Mouse (Mus musculus): ENCODE measurements around the gene Rasef. TPM values are rescaled to one million over a fixed set of nuclear protein-coding genes. Genes with fewer than 3 reads are reported as not detected.

Rasef gene
- polyA plus RNA-seq (2017; shearing (Covaris generic)), result under 1 TPM; 0.20 to 0.74 TPM

DNA sequence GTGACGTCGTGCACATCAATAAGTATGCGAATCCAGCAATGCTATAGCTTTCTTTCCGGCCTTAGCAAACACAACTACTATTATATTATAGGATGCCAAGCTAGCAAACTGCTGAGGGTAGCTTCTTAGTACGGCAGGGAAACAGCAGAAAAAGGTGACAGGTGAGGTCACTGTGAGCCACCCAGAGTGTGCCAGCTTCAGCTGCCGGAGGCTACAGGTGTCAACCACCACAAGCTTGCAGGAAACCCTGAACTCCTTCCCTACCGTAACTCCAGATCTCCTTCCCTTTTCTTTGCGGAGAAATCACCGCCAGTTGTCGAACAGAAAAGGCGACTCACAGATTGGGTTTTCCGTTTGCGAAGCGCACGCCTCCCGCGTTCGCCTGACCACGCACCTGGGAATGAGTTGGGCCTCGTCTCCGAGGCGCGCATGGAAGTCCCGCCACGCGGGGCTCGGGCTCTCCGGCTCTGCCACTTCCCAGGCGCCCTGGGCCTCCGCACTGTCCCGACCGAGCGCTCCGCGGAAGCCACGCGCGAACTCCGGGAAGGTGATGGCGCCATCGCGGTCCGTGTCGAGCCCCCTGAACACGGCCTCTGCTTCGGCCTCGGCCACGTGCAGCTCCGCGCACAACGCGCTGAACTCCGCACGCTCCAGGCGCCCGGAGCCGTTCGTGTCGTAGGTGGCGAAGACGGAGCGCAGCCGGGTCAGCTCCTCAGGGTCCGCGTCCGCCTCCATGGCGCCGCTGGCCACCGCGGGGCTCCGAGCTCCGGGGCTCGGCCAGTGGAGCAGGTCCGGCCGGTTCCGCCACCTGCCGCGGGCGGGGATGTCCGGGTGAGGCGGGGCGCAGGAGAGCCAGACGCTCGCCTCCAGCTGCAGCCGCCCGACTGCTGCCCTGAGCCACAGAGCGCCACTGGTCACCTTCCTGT is at the start of gene Rasef:
Gene Rasef, minus strand, starts transcription at position 735 of the 926 bp plus-strand sequence.

DNA sequence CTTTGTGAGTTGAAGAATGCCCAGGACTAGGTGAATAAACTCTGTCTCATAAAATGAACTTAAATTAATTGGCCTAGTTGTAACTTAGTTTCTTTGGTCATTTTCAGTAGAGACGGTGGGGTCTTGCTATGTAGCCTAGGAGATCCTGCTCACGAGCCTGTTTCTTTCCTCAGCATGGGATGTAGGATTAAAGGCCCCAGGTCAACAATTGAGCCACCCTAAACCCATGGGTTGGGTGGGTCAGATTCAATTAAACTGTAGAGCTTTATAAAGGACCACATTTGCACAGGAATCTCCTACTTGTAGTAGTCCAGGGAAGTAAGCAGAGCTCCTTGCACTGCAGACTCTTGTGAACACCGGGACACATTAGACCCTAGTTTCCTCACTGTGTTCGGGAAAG is 107.6 kb downstream of the Rasef start, which contains the start of gene Gm428:
Gene Gm428, plus strand, starts transcription at position 301 of the 400 bp plus-strand sequence.

DNA sequence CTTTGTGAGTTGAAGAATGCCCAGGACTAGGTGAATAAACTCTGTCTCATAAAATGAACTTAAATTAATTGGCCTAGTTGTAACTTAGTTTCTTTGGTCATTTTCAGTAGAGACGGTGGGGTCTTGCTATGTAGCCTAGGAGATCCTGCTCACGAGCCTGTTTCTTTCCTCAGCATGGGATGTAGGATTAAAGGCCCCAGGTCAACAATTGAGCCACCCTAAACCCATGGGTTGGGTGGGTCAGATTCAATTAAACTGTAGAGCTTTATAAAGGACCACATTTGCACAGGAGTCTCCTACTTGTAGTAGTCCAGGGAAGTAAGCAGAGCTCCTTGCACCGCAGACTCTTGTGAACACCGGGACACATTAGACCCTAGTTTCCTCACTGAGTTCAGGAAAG is 122.7 kb downstream of the Rasef start, which contains the start of gene Gm11239:
Gene Gm11239, plus strand, starts transcription at position 301 of the 400 bp plus-strand sequence.

Other genes starting within 250 kb of the Rasef start
- gene Gm11238, start 183.1 kb downstream of the Rasef start, polyA plus RNA-seq (2017; shearing (Covaris generic)), result not detected
- not detected for gene Gm11237, start 168.0 kb downstream of the Rasef start, polyA plus RNA-seq (2017; shearing (Covaris generic))
- not detected for gene Gm11236, start 152.9 kb downstream of the Rasef start, polyA plus RNA-seq (2017; shearing (Covaris generic))
- not detected for gene Gm11239, start 122.6 kb downstream of the Rasef start, polyA plus RNA-seq (2017; shearing (Covaris generic))
- not detected for gene Gm428, start 107.5 kb downstream of the Rasef start, polyA plus RNA-seq (2017; shearing (Covaris generic))
- gene Gm11758, start 85.3 kb upstream of the Rasef start, polyA plus RNA-seq (2017; shearing (Covaris generic)), result not detected
- not detected for gene Gm11757, start 100.1 kb upstream of the Rasef start, polyA plus RNA-seq (2017; shearing (Covaris generic))
- not detected for gene Gm13871, start 115.0 kb upstream of the Rasef start, polyA plus RNA-seq (2017; shearing (Covaris generic))
- not detected for gene Gm11756, start 129.8 kb upstream of the Rasef start, polyA plus RNA-seq (2017; shearing (Covaris generic))
- gene 2310002L09Rik, start 159.9 kb upstream of the Rasef start, polyA plus RNA-seq (2017; shearing (Covaris generic)), result not detected
- under 1 TPM in 1 of 2 experiments, not detected in 1; 0.12 TPM for gene Frmd3, start 222.4 kb upstream of the Rasef start, polyA plus RNA-seq (2017; shearing (Covaris generic))

Data from inflammation-experienced regulatory T-cells (primary cell).